Mouse (Mus musculus) heart, adult 2 months (tissue): ENCODE results near the gene Lrrc8a.

Experiments used
- CTCF ChIP-seq: fragments of 200-600 bp; IDR thresholded peaks from 2 replicates; pipeline ENCODE4 v1.8.1; 2022; ENCODE audit warnings: antibody characterized with exemption, mild to moderate bottlenecking, moderate library complexity
- EP300 ChIP-seq: fragments of 200-500 bp; IDR thresholded peaks from 2 replicates; pipeline ENCODE4 v1.6.1; 2011; ENCODE audit warnings: low read depth, low read length, control low read depth; ENCODE audit not compliant: insufficient read depth
- POLR2A ChIP-seq: fragments of 200-500 bp; IDR thresholded peaks from 2 replicates; pipeline ENCODE4 v1.6.1; 2011; ENCODE audit warnings: mild to moderate bottlenecking, low read depth, low read length, control low read depth; ENCODE audit not compliant: insufficient read depth

- no peak for TF ChIP-seq CTCF
- TF ChIP-seq POLR2A = no peak
- TF ChIP-seq EP300 = no peak
These were observed 30.0 kb downstream of the Lrrc8a start for GRCm38 (mm10) chr2:30267466-30267865.
